Mouse (Mus musculus) intestine, embryonic 16.5 days (tissue): ENCODE results near the gene Mtmr1. TPM values are rescaled to one million over a fixed set of nuclear protein-coding genes. Genes with fewer than 3 reads are reported as not detected.

ENCODE experiments used
- polyA plus RNA-seq: library from polyadenylated mRNA; unstranded; fragments of >200 nt; fragmentation: Nextera tagmentation; extraction: Ambion mirVana; gene quantifications from 2 replicates; pipeline ENCODE4 v1.2.1, GENCODE M21; 2015

Gene Mtmr1
- polyA plus RNA-seq, 1 experiment from 2014 or later = 9.3 TPM

Other genes with a start within 250 kb of the Mtmr1 start
- gene Mtm1, start 154.0 kb upstream of the Mtmr1 start, polyA plus RNA-seq = 13.3 and 15.2 TPM in 2 replicates
- gene Cd99l2, start 128.1 kb downstream of the Mtmr1 start, polyA plus RNA-seq = 22.0 and 22.6 TPM in 2 replicates
- 165 and 205 TPM in 2 replicates for gene Hmgb3, start 191.2 kb downstream of the Mtmr1 start, polyA plus RNA-seq